Mouse (Mus musculus) layer of hippocampus, adult 2 months (tissue): ENCODE data around the gene Ergic1. TPM values are rescaled to one million over a fixed set of nuclear protein-coding genes. Genes with fewer than 3 reads are reported as not detected.

ENCODE experiments used
- DNase-seq, 2 experiments: peaks; one replicate each; pipeline ENCODE4 v3.0.0; 2022; ENCODE audit warnings: low spot score in 2 of 2
- H3K27ac ChIP-seq: fragments of 200-600 bp; 2 replicates; pipeline ENCODE4 v1.8.1; 2022
- H3K4me3 ChIP-seq: fragments of 200-600 bp; 2 replicates; pipeline ENCODE4 v1.8.1; 2022; ENCODE audit warnings: mild to moderate bottlenecking
- CTCF ChIP-seq: fragments of 200-600 bp; conservative IDR thresholded peaks from 2 replicates; pipeline ENCODE4 v1.8.1; 2022; ENCODE audit warnings: antibody characterized with exemption, mild to moderate bottlenecking, moderate library complexity
- long read RNA-seq, 2 experiments: library from polyadenylated mRNA; stranded (forward); transcript quantifications; one replicate each; pipeline ENCODE4 v2.0.0; 2021; ENCODE audit warnings: borderline mapping rate in 2 of 2
- total RNA-seq, 2 experiments: library from RNA; stranded (reverse); gene quantifications; 2 replicates each; pipeline ENCODE4 v1.2.3; 2021

The Ergic1 gene
- total RNA-seq, result 100 to 1,000 TPM; 121 to 124 TPM
- long read RNA-seq, experiment 1, transcript Ergic1-206 (10 exons, 2,754 nt), result major isoform, 13 of 21 reads
- long read RNA-seq, experiment 1, partial matches to known transcripts, result 2 of 21 reads
- long read RNA-seq, experiment 1, other reads (novel, unspliced or antisense), result 6 of 21 reads
- long read RNA-seq, experiment 2, transcript Ergic1-206 (10 exons, 2,754 nt), result major isoform, 22 of 29 reads
- long read RNA-seq, experiment 2, partial matches to known transcripts, result 1 of 29 reads
- long read RNA-seq, experiment 2, other reads (novel, unspliced or antisense), result 6 of 29 reads

DNA sequence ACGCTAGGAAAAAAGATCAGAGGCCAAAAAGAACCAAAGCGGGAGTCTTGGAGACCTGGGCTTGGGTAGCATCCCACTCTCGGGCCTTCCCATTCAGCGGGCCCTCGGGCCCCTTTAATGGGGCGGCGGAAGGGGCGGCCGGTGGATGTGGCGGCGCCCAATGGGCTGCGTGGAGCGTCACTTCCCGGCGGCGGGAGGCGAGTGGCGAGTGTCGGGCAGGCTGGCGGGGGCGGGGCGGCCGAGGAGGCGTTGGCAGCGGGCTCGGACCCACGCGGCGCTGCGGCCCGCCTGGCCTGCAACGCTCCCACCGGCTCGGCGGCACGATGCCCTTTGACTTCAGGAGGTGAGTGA lies at the start of gene Ergic1:
TSS of gene Ergic1 (plus strand) at position 200 of the 351 bp plus-strand sequence.
- DNase-seq, result peak; percentile 91 to 93
- Histone ChIP-seq H3K4me3 (peak within 1 kb of the TSS; percentile 83), H3K27ac (peak within 1 kb of the TSS; percentile 96)
- no peak for TF ChIP-seq CTCF

DNA sequence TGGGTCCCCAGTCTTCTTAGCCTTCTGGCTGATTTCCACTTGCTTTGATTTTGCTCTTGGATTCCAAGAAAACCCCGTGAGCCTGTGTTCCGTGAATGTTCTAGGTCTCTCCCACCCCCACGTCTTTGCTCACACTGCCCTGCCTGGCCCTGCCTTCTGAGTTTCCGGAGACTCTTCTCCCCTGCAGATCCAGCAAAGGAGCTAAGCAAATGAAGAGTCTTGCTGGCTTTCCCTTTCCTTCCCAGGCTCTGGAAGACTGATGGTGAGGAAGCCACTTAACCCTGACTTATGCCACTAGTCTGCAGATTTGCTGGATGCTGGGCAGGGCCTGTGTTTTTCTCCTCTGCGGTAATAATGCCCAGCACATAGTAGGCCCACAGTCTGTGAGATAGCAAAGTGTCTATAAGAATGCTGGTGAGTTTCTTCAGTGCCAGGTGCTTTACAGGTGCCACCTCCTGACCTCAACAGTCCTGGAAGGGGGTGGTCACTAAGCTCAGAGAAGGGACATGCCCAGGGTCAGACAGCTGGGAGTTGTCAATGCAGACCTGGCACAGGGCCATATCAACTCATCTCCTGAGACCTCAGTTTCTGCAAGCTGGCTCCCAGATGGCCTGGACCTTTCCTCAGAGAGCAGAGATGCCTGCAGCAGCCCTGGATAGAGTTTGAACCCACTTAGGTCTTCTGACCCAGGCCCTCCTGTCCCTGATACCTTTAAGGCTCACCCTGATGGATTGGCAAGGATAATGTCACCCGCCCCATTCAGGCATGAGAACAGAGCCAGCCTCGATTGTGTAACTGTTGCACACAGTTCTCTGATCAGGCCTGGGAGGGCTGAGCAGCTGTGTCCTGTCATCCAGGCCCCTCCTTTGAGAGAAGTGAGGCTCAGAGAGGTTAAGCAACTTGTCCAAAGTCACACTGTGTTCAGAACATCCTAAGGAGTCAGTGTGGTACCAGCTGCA lies 49.2 kb upstream of the Ergic1 start:
- no peak for TF ChIP-seq CTCF
- H3K4me3 ChIP-seq, result no peak overlapping the region
- no peak for DNase-seq
- H3K27ac ChIP-seq, result peak overlapping the region; percentile 36

DNA sequence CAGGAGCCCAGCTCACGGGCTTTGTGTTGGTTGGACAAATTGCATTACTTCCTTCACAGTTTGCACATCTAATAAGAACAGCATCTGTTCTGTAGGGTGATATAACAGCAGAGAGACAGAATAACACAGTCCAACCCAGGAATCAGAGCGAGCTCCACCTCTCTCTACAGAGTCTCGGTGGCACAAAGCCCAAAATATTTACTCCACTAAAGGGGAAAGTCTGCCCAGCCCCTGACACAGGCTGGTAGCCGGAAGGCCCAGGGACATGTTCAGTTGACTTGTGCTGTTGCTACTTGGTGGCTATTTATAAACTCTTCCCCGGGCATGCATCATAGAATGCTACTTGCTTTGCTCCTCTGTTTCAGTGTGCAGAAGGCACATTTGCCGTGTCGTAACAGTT lies 48.3 kb upstream of the Ergic1 start:
- Histone ChIP-seq H3K4me3 (no peak overlapping the region), H3K27ac (peak overlapping the region; percentile 36)
- DNase-seq, result no peak
- no peak for TF ChIP-seq CTCF

DNA sequence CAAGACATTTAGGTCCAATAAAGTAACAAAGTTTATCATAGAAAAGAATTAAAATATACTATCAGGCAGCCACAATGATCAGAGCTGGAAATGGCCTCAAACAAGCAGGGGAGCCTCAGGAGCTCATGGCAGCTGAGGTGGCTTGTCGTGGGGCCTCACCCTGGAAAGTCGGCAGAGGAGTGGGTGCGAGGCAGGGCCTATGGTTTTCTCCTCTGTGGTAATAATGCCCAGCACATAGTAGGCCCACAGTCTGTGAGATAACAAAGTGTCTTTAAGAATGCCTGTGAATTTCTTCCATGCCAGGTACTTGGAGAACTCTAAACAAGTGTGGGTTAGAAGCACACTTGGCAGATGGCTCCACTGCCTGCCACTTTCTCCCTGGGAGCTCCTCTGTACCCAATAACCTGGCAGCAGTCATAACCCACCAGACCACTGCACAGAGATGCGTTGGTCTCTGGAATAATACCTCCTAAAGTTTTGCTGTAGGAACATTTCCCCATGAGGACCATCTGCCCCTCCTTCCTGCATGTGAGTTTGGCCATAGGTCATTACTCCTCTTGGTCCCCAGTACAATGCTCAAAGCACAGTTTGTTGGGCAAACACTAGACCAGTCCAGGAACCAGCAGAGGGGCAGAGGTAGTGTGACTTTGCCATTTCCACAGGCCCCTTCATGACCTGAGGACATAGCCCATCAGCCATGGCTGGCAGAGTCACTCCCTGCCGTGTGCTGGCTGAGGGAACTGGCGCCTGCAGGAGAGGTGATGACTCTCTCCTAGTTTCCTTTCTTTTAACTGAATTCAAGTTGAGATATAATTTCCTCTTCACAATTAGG lies 47.6 kb upstream of the Ergic1 start:
- no peak for TF ChIP-seq CTCF
- no peak overlapping the region for H3K4me3 ChIP-seq
- no peak for DNase-seq
- no peak overlapping the region for H3K27ac ChIP-seq

DNA sequence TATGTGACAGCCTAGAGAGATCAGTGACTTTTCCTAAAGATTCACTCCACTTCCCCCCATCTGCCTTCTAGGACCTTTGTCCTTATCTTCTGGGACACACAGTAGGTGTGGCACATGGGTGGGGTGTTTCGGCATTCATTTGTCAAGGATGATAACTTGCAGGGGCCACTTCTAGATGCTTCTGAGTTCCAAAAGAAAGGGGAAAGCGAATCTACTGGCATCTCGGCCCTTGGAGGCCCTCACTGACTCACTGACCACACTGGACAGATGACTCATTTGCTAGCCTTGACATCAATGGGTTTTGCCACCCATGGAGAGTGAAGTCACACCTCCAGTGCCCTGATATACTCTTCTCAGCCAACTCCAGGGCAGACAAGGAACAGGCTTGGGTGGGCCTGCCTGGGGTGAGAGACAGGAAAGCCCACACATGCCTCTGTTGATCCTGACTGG lies 46.7 kb upstream of the Ergic1 start:
- TF ChIP-seq CTCF, result no peak
- H3K4me3 ChIP-seq, result no peak overlapping the region
- no peak for DNase-seq
- H3K27ac ChIP-seq, result no peak overlapping the region

DNA sequence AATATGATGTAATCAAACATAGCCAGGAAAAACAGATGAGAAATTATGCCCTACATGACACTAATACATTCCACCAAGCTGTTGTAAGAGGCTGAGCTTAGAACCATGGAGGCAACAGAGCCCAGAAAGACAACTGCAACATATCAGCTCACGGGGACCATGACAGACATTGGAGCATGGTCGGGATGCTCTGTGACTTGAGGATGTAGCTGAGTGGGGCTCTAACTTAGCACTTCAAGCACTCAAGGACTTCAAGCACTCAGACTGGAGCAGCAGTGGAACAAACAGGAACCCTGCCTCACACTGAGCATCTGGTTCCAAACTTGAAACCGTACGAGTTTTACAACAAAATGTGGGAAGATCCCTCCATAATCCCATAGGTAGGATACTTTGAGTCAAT lies 45.6 kb upstream of the Ergic1 start:
- TF ChIP-seq CTCF, result no peak
- H3K4me3 ChIP-seq, result no peak overlapping the region
- no peak overlapping the region for H3K27ac ChIP-seq
- no peak for DNase-seq

DNA sequence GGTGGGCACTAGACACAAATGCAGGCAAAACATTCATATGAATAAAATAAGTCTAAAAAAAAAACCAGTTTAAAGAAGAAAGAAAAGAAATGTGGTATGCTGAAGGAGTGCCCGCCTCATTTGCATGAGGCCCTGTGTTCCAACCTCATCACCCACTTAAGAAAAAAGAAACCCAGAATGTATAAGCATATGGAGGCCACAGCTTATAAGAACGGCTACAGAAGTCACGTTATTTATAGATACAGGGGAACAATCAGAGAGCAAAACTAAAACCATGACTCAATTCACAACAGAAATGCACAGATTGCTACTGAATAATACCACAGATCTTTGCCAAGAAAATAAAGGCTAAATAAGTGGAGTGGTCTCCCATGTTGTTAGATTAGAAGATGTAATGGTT lies 43.0 kb upstream of the Ergic1 start:
- no peak for TF ChIP-seq CTCF
- H3K27ac ChIP-seq, result no peak overlapping the region
- no peak for DNase-seq
- H3K4me3 ChIP-seq, result no peak overlapping the region

DNA sequence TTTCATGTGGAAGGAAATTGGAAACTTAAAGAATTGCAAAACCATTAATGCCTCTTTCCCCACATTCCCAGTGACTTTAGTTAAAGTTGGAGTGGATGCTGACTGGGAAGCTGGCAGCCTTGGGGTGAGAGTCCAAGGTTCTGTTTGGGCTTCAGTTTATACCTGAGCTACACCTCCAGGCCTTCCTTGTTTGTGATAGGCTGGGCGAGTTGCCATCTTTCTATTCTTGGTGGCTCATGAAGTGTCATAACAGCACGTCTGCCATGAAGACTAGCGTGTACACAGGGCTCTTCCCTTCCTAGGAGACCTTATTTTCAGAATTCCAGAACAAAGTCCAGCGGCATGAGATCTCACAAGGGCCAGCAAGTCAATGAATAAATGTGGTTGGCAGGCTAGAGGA lies 38.6 kb upstream of the Ergic1 start:
- Histone ChIP-seq H3K27ac (no peak overlapping the region), H3K4me3 (no peak overlapping the region)
- TF ChIP-seq CTCF, result no peak
- no peak for DNase-seq

DNA sequence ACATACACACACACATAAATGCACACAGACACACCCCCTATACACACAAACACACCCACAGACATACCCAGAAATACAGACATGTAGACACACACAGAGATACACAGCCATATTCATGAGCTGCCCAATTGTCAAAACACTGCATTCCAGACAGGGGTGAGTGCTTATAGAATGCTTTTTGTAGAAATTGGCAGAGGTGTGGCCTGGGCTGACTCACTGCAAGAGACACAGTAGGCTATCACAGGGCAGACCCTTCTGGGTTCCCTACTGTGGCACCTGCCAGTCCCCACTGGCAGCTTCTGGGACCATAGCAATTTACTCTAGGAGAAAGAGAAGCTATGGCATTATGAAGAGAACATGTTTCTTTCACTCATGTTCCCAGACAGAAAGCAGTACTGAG lies 37.0 kb upstream of the Ergic1 start:
- no peak for DNase-seq
- no peak overlapping the region for H3K4me3 ChIP-seq
- TF ChIP-seq CTCF, result no peak
- no peak overlapping the region for H3K27ac ChIP-seq

DNA sequence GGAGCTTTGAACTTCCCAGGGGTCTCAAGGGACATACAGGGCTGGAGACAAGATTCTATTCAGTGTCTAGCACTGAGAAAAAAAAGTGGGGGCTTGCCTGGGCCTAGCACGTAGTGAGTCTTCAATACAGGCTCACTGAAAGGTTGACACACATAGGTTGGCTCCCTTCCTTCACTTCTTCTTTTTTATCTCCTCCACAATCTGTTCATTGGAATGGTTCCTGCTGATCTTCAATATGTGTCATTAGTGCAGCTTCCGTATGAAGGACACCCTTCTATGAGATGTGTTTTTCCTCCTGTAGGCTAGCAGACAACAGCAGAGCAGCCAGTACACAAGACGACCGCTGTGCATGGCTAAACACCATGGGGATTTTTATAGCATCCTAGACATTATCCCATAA lies 36.5 kb upstream of the Ergic1 start:
- Histone ChIP-seq H3K4me3 (no peak overlapping the region), H3K27ac (peak overlapping the region; percentile 75)
- TF ChIP-seq CTCF, result no peak
- no peak for DNase-seq

DNA sequence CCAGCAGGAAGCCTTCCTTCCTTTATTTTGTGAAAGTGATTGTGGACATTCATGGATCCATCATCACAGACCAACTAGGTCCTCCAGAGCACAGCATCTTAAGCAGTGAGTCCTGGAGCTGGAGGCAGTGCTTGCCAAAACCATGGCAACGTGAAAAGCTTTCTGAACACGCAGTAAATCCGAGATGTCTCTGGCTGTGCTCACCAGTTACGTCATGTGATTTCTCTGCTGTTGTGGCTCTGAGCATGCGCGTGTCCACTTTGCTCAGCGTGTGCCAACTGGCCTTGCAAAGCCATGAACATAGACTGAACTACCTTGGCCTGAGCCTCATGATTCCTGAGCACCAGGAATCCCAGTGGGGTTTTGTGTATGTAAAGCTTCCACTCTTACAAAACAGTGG lies 36.0 kb upstream of the Ergic1 start:
- TF ChIP-seq CTCF, result no peak
- Histone ChIP-seq H3K27ac (peak overlapping the region; percentile 75), H3K4me3 (no peak overlapping the region)
- peak in 1 of 2 experiments; percentile 70 for DNase-seq

DNA sequence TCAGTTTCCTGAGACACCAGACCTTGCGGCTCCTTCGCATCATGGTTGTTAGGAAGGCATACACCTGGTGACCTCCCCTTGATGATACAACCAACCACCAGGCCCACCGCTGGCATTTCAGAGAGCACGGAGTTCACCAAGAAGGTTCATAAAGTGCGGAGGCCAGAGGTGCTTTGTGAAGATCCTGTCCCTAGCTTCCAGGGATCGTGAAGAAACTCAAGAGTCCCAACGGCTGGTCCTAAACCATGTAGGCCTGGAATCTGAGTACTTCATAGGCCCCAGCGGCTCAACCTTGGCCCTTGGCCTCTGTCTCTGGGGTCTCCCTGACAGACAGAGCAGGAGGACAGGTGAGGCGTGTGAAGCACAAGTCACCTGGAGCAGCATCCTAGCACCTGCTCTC lies 34.0 kb upstream of the Ergic1 start:
- no peak for TF ChIP-seq CTCF
- DNase-seq, result no peak
- Histone ChIP-seq H3K4me3 (no peak overlapping the region), H3K27ac (no peak overlapping the region)

DNA sequence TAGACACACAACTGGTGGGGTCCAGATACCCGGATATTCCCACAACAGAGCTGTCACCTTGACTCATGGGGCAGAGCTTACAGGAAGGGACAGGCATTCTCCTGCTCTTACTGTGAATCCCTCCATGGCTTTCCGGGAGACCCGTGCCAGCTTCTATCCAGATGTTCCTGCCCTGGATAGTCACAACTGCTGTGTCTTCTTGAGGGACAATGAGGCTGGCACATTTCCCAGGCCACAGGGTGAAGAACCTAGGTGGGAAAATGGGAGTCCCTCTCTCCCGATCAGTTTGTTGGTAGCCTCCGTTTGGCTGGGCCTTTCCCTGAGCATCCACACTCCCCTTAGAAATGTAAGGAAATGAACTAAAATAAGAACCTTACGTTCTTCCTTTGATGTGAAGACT lies 32.5 kb upstream of the Ergic1 start:
- Histone ChIP-seq H3K4me3 (no peak overlapping the region), H3K27ac (no peak overlapping the region)
- no peak for DNase-seq
- TF ChIP-seq CTCF, result no peak
